Mouse (Mus musculus) c-Kit-positive CD71-positive TER-119-negative erythroid progenitor cells, embryonic 14.5 days (primary cell): Measurements from ENCODE around the gene Meis1.

ENCODE experiments used
- DNase-seq: peaks from one replicate; pipeline ENCODE4 v3.0.0-alpha.2; 2013; ENCODE audit warnings: low read depth

The Meis1 gene

DNA sequence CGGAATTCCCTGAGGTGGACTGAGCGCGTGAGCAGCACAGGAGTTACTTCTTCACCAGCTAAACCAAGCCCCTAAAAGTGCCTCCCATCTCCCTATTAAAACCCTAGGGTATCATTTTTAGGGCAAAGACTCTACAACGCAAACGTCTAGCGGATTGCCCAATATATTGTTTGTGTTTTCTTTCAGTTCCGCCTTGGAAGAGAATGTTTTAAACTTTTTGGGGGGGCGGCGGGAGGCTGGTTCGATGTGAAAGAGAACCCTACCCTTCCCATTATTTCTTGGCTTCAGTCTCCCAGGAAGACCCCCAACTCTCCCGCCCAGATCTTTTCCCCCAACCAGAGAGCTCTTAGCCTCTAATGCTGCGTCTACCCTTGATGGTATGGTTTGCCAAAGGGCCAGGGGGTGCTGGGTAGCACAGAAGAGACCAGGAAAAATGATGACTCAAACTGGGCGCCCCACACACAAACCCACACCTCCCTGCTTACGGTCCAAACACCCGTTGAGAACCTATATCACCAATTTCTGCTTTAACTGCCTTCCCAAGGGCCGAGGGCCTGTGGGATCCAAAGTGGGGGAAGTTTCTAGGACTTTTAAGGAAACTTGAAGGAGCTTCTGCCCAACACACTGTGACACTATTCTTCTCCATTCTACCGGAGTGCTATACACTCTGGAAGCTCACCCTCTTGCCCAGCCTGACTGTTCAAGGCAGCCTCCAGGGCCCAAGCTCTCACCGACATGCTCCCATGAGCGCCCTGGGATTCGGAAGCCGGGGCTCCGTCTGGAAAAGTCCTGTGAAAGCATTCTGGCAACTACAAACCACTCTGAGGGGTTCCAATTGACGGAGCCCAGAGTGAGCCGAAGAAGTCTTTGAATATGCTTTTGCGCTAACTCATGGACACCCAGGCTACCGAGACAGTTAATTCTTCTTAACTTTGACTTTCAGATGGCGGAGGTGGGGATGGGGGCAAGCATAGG lies 142.6 kb downstream of the Meis1 start:
- no peak for DNase-seq

DNA sequence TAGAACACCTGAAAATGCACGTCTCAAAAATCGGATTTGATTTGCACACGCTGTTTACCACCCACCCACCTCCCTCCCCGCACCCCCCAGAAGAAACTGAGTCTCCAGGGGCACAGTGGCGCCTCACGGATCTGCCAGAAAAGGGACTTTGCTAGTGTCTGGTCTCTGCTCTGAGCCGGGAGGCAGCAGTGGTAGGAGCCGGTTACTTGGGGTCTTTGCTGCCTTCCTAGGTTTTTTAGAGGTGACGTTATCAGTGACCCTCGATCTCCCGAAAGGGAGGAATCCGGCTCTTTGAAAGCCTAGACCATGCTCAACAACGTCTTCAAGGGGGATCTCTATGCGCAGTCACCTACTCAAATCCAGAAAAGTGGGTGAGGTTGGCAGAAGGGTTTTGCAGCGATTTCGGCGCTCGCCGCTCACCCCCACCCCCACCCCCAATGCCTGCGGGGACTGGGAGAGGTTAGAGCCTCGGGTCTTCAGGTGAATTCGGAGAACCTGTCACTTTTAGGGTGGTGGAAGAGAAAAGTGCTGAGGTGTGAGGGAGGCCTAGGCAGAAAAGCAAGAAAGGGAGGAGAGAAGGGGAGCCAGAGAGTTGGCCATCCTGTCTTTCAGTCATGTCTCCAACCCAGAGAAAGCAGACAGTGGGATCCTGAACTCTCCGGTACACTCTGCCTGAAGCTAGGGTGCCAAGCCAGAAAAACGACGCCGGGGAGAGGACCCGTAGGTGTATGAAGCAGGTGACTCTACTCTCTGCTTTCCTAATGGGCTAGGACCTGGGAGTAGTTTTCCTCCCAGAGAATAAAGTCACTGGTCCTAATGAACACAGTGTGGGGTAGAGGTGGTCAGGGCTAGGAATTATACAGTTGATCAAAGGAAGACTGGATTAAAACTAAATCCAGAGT lies 143.5 kb downstream of the Meis1 start:
- DNase-seq = no peak

DNA sequence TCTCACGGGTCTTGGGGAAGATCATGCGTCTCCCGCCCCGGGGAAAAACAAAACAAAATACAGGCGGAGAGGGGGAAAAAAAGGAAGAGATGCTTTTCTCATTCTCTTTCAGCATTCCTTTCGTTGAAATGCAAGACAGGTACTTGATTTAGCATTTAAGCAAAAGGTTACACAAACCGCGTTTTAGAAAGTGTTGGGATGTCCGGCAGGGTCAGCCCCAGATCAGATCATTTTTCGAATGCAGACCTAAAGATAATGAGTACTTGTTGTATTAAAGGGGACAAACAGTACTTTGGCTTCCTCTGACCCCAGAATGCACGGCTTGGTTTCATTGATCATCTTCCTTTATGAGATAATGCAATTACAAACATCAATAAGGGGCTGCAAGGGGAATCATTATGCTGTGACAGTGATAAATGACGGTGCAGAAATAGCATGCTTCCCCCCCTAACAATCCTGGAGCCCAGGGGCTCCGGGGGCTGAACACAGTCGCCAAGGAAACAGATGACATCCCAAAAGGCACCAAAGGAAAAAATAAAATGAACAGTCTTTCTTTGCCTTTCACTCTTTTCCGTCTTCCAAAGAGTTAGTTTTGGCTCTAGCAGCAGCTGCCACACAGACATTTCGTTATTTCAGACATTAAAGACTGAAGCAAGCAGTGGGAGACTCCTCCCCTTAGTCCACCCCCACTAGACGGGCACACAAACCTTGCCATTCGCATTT lies 144.3 kb downstream of the Meis1 start:
- no peak for DNase-seq

GRCm38 (mm10) chr11:18873451-18874277 lies 145.1 kb downstream of the Meis1 start:
- no peak for DNase-seq

- DNase-seq = no peak
Measured at GRCm38 (mm10) chr11:18872793-18873192, 146.0 kb downstream of the Meis1 start.

DNA sequence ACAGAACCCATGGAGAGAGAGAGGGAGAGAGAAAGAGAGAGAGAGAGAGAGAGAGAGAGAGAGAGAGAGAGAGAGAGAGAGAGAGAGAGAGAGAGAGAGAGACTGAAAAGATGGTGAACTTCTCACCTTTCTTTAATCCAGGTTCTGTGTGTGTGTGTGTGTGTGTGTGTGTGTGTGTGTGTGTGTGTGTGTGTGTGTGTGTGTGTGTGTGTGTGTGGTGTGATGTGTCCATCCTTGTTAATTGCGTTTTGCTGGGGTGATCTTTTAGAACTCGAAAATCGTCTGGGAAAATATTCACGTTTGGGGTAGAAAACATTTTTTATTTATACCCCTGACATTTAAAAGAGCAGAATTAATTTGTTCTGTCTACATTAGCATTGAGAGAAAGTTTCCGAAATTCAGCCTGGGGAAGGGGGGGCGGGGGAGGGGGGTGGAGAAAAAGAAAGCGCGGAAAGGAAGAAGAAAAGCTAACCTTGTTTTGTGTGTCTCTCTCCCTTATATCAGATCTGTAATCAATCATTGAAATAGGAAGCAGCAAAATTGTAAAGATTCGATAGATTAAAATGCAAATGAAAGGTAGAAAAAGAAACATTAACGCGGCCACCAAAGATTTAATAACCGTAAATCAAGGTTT lies 146.6 kb downstream of the Meis1 start:
- DNase-seq = no peak

DNA sequence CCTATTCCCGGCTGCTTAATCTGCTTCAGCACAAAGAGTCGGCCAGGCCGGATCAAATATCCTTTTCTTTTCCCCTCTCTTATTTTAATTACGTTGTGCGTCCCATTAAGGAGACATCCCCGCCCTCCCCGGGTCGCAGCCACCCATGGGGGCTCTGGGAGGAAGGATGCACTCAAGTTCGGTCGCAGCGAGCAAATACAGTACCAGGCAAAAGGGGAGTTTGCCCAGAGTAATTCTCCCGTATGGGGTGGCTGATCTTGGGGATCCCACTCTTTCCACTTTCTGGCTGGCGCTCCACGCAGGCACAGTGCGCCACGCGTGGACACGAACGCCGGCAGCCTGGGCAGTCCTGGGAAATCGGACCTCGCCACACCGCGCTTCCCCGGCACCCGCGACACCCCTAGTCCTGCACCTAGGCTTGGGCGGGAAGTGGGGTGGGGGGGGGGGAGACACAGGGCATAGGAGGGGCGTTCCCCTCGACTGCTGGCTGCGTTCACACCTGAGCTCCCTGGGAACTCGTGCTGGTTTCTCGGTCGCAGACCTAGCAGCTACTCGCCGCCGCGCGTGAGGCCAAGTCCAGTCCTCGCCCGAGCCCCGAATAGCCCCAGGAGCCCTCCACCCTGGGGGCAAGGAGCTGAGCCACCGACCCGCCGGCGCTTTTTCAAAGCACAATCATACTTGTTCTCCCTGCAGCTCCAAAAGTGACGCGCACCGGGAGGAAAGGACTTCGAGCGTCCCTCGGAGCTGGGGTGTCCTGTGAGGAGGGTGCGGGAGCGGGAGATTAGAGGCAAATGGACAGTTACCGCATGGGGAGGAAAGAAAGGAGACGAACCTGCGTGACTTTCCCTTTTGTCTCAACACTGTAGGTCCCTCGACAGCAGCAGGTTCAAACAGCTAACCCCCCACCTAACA lies 147.4 kb downstream of the Meis1 start:
- DNase-seq = no peak

DNA sequence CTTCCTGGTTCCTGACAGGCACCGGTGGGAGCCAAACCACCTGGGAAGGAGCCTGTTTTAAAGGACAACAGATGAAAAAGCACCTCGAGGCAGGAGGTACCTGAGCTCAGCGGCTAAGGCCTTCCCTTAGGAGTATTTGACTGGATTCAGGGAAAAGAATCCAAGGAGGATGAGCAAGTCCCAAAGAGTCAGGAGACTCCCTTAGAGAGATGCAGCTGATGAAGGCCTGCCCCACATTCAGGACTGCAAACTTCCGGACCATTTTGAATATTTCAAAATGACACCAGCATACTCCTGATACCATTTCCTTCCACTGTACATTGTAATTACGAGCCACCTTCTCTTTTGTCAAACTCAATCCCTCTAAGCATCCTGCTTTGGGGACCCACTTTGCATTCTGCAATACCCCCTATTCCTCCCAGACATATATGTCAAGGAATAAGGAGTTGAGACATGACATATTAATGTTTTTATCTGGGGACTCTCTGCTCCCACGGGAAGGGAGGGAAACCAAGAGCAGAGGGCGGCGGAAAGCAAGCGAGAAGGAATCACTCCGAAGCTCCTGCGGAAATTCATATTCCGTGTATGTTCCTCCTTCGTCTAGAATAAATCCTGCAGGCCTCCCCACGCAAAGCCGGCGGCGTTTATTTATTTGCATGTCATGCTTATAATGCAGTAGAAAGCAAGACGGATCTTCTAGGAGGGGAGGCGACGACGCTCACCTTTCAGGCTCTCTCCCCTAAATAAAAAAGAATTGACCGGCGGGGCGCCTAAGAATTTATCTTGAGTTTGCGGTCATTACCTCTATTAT lies 148.5 kb downstream of the Meis1 start:
- no peak for DNase-seq

DNA sequence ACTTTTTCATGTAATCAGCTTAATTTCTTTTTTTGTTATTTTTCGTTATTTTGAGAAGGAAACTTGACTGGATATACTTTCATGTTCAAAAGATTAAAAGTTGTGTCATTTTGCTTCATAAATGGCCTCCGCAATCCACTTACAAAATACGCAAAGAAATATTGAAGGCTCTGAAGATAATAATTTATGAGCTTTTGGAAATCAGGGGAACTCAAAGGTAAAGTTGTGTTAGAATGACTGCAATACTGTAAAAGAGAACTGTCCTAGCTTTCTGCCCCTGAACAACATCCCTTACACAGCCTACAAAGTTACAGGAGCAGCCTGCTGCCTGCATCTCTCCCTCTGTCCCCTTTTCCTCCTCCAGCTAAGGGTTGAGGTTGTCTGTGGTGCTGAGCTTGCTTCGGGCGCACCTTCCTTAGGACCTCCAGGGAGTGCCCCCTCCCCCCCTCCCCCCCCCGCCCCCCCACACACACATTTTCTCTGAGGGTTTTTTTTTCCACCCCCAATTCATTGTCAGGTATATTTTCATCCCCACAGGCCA lies 149.3 kb downstream of the Meis1 start:
- no peak for DNase-seq

- no peak for DNase-seq
Measured at GRCm38 (mm10) chr11:18867665-18868064, 151.1 kb downstream of the Meis1 start.

GRCm38 (mm10) chr11:18866198-18866836 lies 152.5 kb downstream of the Meis1 start:
- DNase-seq = no peak

GRCm38 (mm10) chr11:18850772-18851171 lies 168.0 kb downstream of the Meis1 start:
- no peak for DNase-seq

GRCm38 (mm10) chr11:18847650-18848049 lies 171.1 kb downstream of the Meis1 start:
- no peak for DNase-seq

GRCm38 (mm10) chr11:18846472-18846871 lies 172.3 kb downstream of the Meis1 start:
- no peak for DNase-seq

DNA sequence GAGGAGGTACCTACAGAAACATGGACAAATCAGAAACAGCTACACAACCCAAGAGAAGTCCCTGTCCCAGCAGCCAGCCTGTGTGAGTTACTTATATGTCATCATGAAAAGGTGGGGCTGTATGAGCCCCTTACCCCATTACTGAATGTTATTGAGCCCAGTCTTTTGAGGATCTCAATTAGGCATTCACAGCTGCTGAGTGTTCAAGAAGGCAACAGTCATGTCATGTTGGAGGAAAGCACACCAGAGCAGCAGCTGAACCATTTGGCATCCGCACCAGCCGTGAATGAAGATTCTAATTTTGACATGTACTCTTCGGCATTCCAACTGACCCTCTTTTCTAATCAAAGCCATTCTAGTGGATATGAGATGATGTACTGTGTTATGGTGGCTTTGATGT lies 172.9 kb downstream of the Meis1 start:
- no peak for DNase-seq

- no peak for DNase-seq
Measured at GRCm38 (mm10) chr11:18845466-18845865, 173.3 kb downstream of the Meis1 start.

DNA sequence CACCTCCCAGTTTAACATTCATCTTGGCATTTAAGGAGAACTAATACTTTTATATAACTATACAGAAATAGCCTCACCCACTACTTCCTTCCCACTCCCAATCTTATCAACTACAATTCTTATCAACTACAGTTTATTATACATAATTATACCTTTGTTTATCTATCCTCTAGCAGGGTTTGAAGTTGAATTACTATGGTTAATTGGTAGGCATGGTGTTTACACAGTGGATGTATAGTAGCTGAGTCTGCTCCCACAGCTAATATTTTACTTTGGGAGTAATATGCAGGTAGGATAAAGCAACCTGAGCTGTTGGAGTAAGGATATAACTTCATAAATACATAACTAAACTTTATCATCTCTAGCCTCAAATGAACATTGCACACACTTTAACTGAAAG lies 188.7 kb downstream of the Meis1 start:
- no peak for DNase-seq
